Mouse (Mus musculus) CH12.LX (cell line): Measurements from ENCODE around the gene Zdhhc23. TPM values are rescaled to one million over a fixed set of nuclear protein-coding genes. Genes with fewer than 3 reads are reported as not detected.

ENCODE experiments used
- DNase-seq: peaks from one replicate; pipeline ENCODE4 v3.0.0-alpha.2; 2013; ENCODE audit errors: extremely low read depth
- H3K27ac ChIP-seq: 2 replicates; pipeline ENCODE4 v1.5.1; 2012; ENCODE audit warnings: low read depth, mild to moderate bottlenecking, control low read depth, moderate library complexity; ENCODE audit not compliant: insufficient read depth
- H3K27me3 ChIP-seq: replicated peaks from 2 replicates; pipeline ENCODE3; 2012; ENCODE audit warnings: inconsistent platforms
- H3K36me3 ChIP-seq, 2 experiments: replicated peaks in 1 of 2; 2 replicates each; pipeline versions ENCODE3 to v1.6.1; 2012; ENCODE audit warnings: inconsistent platforms in 1 of 2, low read length in 1 of 2, mild to moderate bottlenecking in 1 of 2, mixed read lengths in 1 of 2, moderate library complexity in 1 of 2; ENCODE audit not compliant: control insufficient read depth in 1 of 2, insufficient read depth in 1 of 2
- H3K4me1 ChIP-seq, 2 experiments: 2 replicates each; pipeline ENCODE4 v1.6.1; 2012; ENCODE audit warnings: inconsistent platforms in 1 of 2, moderate library complexity in 1 of 2; ENCODE audit not compliant: insufficient read depth in 2 of 2, control insufficient read depth in 1 of 2
- H3K4me2 ChIP-seq: 2 replicates; pipeline ENCODE4 v1.6.1; 2012; ENCODE audit warnings: low read depth, mild to moderate bottlenecking, control low read depth; ENCODE audit not compliant: poor library complexity, insufficient read depth, severe bottlenecking
- H3K4me3 ChIP-seq, 3 experiments: fragments of 150-350 bp in 1 of 3; sonication (generic) in 1 of 3; replicated peaks in 1 of 3; 2 replicates each; pipeline versions ENCODE3 to v1.5.1; 2011 to 2012; ENCODE audit warnings: low read depth in 2 of 3, low read length in 2 of 3, mild to moderate bottlenecking in 2 of 3, moderate library complexity in 2 of 3, control low read depth in 1 of 3, improper control_type of control experiment in 1 of 3, inconsistent platforms in 1 of 3, mixed read lengths in 1 of 3; ENCODE audit not compliant: poor library complexity in 1 of 3
- H3K79me2 ChIP-seq: replicated peaks from 2 replicates; pipeline ENCODE4 v1.6.1; 2012; ENCODE audit warnings: mild to moderate bottlenecking, moderate library complexity; ENCODE audit not compliant: control insufficient read depth, poor library complexity, insufficient read depth, severe bottlenecking; ENCODE audit errors: extremely low read depth
- H3K9ac ChIP-seq: 2 replicates; pipeline ENCODE4 v1.6.1; 2012; ENCODE audit warnings: low read depth, mild to moderate bottlenecking, control low read depth, moderate library complexity; ENCODE audit not compliant: insufficient read depth
- H3K9me3 ChIP-seq: replicated peaks from 2 replicates; pipeline ENCODE3; 2012; ENCODE audit warnings: low read length, inconsistent platforms, mixed read lengths
- BHLHE40 ChIP-seq: IDR thresholded peaks from 2 replicates; pipeline ENCODE4 v1.6.1; 2011; ENCODE audit warnings: mild to moderate bottlenecking, low read depth, low read length, improper control_type of control experiment
- ELF1 ChIP-seq: IDR thresholded peaks from 2 replicates; pipeline ENCODE4 v1.6.1; 2014; ENCODE audit warnings: low read depth, mild to moderate bottlenecking, inconsistent platforms, low read length, improper control_type of control experiment
- EP300 ChIP-seq: IDR thresholded peaks from 2 replicates; pipeline ENCODE4 v1.6.1; 2011; ENCODE audit warnings: low read length, improper control_type of control experiment
- IRF4 ChIP-seq: IDR thresholded peaks from 2 replicates; pipeline ENCODE4 v1.6.1; 2014; ENCODE audit warnings: low read depth, mild to moderate bottlenecking, inconsistent platforms, low read length, improper control_type of control experiment
- MXI1 ChIP-seq: IDR thresholded peaks from 2 replicates; pipeline ENCODE4 v1.6.1; 2011; ENCODE audit warnings: mild to moderate bottlenecking, low read depth, low read length, improper control_type of control experiment
- NELFE ChIP-seq: IDR thresholded peaks from 2 replicates; pipeline ENCODE4 v1.6.1; 2011; ENCODE audit warnings: low read depth, low read length, improper control_type of control experiment
- POLR2A ChIP-seq: IDR thresholded peaks from 2 replicates; pipeline ENCODE4 v1.6.1; 2011; ENCODE audit warnings: low read depth, mild to moderate bottlenecking, improper control_type of control experiment, low read length
- POLR2AphosphoS2 ChIP-seq: IDR thresholded peaks from 2 replicates; pipeline ENCODE4 v1.6.1; 2011; ENCODE audit warnings: low read depth, low read length, improper control_type of control experiment
- SIN3A ChIP-seq: IDR thresholded peaks from 2 replicates; pipeline ENCODE4 v1.6.1; 2012; ENCODE audit warnings: low read length, improper control_type of control experiment, inconsistent platforms
- TBP ChIP-seq: conservative IDR thresholded peaks from 2 replicates; pipeline ENCODE4 v1.6.1; 2011; ENCODE audit warnings: low read depth, low read length, improper control_type of control experiment
- TCF12 ChIP-seq: IDR thresholded peaks from 2 replicates; pipeline ENCODE4 v1.6.1; 2014; ENCODE audit warnings: low read depth, mild to moderate bottlenecking, inconsistent platforms, low read length, improper control_type of control experiment
- ZKSCAN1 ChIP-seq: IDR thresholded peaks from 2 replicates; pipeline ENCODE4 v1.6.1; 2012; ENCODE audit warnings: low read depth, inconsistent platforms, low read length, improper control_type of control experiment, borderline replicate concordance
- ZMIZ1 ChIP-seq: IDR thresholded peaks from 2 replicates; pipeline ENCODE4 v1.6.1; 2012; ENCODE audit warnings: low read depth, mild to moderate bottlenecking, inconsistent platforms, low read length, improper control_type of control experiment
- dilution Hi-C: fragments of 300-500 bp; cut with MboI; formaldehyde crosslinking; loops from 2 replicates; pipeline ENCODE4 v1.14.3; 2020; ENCODE audit warnings: low sequenced_read_pairs; ENCODE audit not compliant: extremely low pct_unique_long_range_greater_than_20kb, extremely low pct_ligation_motif_present
- in situ Hi-C: fragments of 300-500 bp; cut with MboI; formaldehyde crosslinking; loops from 3 replicates; pipeline ENCODE4 v1.14.3; 2019; ENCODE audit warnings: low sequenced_read_pairs, low pct_ligation_motif_present, low pct_unique_long_range_greater_than_20kb, mixed read lengths
- polyA plus RNA-seq: library from polyadenylated mRNA; unstranded; fragments of >175 nt; gene quantifications from 2 replicates; pipeline ENCODE4 v1.2.1, GENCODE M21; 2012; ENCODE audit warnings: low read depth; ENCODE audit not compliant: insufficient read length
- total RNA-seq, 2 experiments: library from RNA; depleted of rRNA; stranded (reverse); fragments of 300-350 nt in 1 of 2; fragments of >200 nt in 1 of 2; gene quantifications; 2 replicates each; pipeline ENCODE4 v1.2.3; 2012 to 2014

Gene Zdhhc23
- total and polyA plus RNA-seq, 3 experiments: 0.20 to 0.68 (median 0.46) TPM

- dilution Hi-C loops: no loop called here
- H3K27ac ChIP-seq: no peak overlapping the region
- peak; percentile 84 for TF ChIP-seq POLR2A
- TF ChIP-seq ELF1: peak; percentile 90
- TF ChIP-seq ZMIZ1: peak; percentile 72; the same call in 1 of the 2 replicates
- TF ChIP-seq MXI1: no peak
- peak; percentile 52; the same call in 1 of the 2 replicates for TF ChIP-seq TCF12
- TF ChIP-seq IRF4: no peak
- no peak for TF ChIP-seq POLR2AphosphoS2
- TF ChIP-seq TBP: peak; percentile 70; the same call in 1 of the 2 replicates
- TF ChIP-seq SIN3A: peak; percentile 71
- no peak for TF ChIP-seq EP300
- TF ChIP-seq NELFE: peak; percentile 75
- no peak; the same call in 1 of the 2 replicates for TF ChIP-seq BHLHE40
- TF ChIP-seq ZKSCAN1: no peak
Observed at GRCm38 (mm10) chr16:44016164-44016563, 36.6 kb upstream of the Zdhhc23 start.

GRCm38 (mm10) chr16:44015416-44016158 lies 36.0 kb upstream of the Zdhhc23 start:
- H3K4me3 ChIP-seq: peak overlapping the region; percentile 51 to 73 (median 54)
- H3K4me1 ChIP-seq: peaks cover 2 to 17% of the 10 kb centered on the region in 2 experiments; a peak in 3 of 4 replicates
- peak overlapping the region; percentile 98 for H3K4me2 ChIP-seq
- TF ChIP-seq NELFE (no peak), SIN3A (0 out of 2 replicates have a peak, but pooled peaks have one; percentile 18), BHLHE40 (peak; percentile 97)
- no peak for DNase-seq
- dilution Hi-C loops: no loop called here
- H3K9ac ChIP-seq: peak overlapping the region; percentile 83
- no peak overlapping the region for H3K27ac ChIP-seq
- peaks cover 0 to 9% of the 10 kb centered on the region in 2 experiments for H3K36me3 ChIP-seq
- in situ Hi-C loops: no loop called here
- H3K9me3 ChIP-seq: no peaks in the 10 kb centered on the region
- H3K27me3 ChIP-seq: no peaks in the 10 kb centered on the region
- H3K79me2 ChIP-seq: no peaks in the 10 kb centered on the region

More at GRCm38 (mm10) chr16:44016164-44016563, 36.6 kb upstream of the Zdhhc23 start:
- Histone ChIP-seq H3K4me3 (peak overlapping the region; percentile 51 to 73 (median 54)), H3K79me2 (no peaks in the 10 kb centered on the region), H3K4me1 (peaks cover 5 to 20% of the 10 kb centered on the region in 2 experiments), H3K9ac (peak overlapping the region; percentile 83), H3K36me3 (peaks cover 0 to 6% of the 10 kb centered on the region in 2 experiments), H3K4me2 (peak overlapping the region; percentile 98), H3K27me3 (no peaks in the 10 kb centered on the region), H3K9me3 (no peaks in the 10 kb centered on the region)
- peak; percentile 91 for DNase-seq
- in situ Hi-C loops: no loop called here
